Mouse (Mus musculus) kidney, postnatal 25 days (tissue): ENCODE measurements at regions not wholly inside any gene's neighbourhood (a gene's known extent, or its start where the extent isn't known, plus 50 kb on each side); places are given as distances from the start of the nearest gene placed in this dataset.

Experiments used
- DNase-seq, 2 experiments: peaks; one replicate each; pipeline ENCODE4 v3.0.0; 2021; ENCODE audit warnings: mixed read lengths in 2 of 2

DNA sequence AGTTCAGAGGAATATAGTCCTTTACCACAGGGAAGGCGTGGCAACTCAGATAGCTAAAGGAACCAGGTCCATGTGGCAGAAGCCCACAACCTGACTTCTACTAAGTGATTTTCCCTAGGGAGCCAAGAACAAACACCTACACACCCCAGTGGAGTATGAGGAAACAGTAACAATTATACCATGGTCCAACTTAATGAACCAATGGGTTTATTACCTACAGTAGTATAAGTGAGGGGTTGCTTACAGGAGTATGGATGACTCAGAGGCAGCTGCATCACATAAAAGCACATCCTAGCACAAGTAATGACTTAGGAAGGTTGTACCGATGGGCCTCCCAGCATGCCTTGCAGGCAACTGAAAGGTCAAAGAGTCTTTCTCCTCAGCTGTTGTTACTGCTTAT is 98.7 kb upstream of the Cul1 start:
- DNase-seq: no peak

DNA sequence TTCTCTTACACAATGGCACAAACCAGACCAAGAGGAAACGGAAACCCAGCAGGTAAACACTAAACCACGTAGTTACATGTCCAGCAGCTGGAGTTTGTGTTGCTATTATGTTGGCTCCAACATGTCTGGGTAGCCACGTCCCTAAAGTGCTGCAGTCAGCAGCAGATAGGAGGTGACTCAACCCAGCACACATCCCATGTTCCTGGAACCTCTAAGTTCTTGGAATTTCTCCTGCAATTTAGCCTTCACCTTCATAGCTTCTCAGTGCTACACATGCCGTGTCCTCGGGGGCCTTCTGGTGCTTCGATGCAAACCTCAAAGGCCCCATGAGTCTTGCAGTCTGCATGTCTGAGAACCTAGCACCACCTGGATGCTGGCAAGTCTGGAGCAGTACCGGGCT is 97.7 kb upstream of the Cul1 start:
- no peak for DNase-seq

DNA sequence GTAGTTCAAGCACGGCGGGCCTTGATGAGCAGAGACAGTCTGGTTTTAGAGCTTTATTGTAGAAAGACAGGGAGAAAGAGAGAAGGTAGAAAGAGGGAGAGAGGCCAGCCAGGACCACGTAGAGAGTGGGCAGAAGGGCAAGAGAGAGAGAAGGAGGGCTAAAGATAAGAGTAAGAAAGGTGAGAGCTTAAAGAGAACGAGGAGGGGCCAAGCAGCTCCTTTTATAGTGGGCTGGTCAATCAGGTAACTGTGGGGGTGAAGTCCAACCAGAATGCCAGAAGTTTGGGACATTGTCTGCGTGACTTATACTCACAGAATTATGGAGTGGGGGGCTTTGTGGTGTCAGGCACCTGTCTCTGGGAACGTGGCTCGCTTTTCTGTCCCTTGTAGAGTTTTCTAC is 96.7 kb upstream of the Cul1 start:
- no peak for DNase-seq

DNA sequence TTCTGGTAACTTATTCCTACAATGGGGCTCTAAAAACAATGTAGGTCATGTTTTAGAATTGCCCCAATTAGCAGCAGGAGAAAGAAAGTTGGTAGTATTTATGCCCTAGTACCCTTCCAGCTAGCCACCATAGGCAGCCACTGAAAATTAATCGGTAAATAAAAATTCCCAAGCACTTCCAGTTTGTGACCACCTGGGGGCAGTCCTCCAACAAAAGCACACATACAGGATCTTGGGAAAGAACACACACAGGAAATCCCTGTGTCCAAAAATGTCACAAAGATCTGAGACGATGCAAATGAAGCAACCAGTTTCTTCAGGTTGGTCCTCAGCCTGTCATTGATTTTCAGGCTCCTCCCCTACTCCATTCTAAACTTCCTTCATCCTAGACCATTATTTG is 94.5 kb upstream of the Cul1 start:
- DNase-seq: peak in 1 of 2 experiments; percentile 53

DNA sequence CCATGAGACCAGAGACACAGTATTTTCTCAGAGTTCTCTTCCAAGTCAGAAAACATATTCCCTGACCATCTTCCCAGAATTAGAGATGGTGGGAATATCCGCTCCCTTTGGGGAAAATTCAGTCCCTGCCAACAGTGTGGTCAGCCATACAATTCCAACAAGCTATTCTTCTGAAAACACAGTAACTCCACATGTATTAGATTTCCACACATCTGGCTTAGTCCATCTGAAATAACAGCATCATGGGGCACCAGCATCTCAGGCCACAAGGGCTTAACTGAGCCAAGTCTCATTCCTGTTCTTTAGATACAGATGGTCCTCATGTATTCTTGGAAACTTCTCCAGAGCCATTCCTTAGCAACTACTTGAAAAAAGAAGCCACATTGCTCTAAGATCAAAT is 89.2 kb upstream of the Cul1 start:
- DNase-seq: no peak

DNA sequence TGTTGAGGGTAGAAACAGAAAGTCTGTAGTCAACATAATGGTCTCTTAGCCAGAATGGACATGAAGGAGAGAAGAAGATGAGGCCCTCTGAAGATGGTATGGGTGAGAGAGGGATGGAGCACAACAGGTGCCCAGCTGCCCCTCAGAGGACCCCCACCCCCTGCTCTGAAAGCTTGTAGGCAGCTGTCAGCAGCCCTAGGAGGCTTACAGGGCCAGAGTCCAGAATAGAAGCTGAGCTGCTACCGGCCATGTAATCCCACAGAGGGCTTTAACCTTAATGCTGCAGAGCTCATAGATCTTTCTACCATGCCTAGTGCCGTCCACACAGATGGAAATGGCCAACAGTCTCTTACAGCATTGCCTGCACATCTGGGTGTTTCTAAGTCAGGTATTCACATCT is 88.6 kb upstream of the Cul1 start:
- DNase-seq: no peak

DNA sequence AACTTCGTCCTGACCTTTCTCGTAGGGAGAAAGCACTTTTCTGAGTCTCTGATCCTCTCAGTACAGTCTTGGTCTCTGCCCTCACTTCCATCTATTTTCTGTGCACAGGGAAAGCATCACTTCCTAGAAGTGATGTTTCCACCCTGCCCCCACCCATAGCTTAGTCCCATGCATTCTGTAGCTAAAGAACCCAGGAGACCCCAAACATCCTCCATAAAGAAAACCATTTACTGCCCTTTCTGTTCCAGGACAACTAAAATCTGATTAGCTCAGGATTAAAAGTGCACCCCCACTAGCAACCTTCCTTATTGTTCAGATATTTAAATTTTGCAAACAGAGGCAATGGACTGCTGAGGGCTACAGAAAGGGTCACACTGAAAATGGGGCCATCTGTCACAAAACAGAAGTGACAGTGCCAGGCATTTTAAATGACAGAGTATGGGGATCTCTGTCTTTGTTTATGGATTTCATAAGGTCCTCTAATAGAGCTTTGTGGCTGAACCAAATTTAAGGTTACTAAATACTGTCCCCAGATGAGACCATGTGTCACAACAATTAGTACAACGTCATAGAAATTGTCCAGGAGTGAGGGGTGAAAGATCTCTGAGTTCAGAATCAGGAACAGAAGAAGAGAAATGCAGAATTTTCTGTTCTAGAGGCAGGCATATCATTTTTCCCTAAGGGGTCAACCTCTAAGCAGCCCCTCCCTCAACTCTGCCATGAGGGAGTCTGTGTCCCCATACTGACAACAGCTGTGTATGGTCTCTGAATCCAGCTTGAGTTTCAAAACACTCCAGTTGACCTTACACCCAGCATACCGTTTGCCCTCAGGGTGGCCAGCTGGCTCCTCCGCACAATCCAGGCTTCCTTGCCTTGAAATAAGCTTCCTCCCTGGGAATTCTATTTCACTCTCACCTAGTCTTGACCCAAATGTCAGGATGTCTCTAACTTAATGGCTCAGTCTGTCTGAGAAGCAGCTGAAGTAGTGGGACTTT is 87.2 kb upstream of the Cul1 start:
- no peak for DNase-seq

DNA sequence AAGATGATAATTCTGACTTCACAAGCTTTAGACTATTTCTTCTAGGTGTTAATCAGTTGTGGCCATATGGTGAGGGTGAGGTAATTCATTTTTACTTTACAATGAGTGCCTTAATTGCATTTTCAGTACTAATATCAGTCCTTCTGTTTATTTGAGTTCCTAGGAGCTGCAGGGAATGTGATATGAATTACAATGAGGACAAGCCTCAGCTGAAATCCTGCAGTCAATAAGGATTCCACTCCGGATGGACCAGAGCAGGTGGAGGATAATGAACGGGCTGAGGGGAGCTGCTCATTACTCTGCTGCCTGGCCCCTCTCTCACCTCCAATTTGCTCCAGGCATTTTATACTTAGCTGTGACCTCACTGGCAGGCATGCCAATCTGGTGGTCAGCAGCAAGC is 85.7 kb upstream of the Cul1 start:
- DNase-seq: no peak

DNA sequence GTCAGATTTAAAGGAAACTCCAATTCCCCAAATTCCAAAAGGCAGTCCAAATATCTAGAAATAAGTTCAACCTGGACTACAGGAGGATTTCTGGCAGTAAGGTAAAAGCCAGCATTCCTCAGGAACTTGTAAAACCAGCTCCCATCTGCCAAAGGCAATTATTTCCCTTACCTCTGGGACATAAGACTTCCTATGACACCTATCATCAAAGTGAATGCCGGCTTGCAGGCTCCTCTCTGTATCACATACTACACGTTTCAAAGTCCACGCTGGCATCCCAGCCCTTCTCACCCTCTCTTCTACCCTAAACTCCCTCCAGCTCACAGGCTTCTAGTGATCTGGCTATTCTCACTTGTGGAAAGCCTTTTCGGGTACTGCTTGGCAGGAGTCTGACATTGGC is 77.5 kb upstream of the Cul1 start:
- DNase-seq: no peak

DNA sequence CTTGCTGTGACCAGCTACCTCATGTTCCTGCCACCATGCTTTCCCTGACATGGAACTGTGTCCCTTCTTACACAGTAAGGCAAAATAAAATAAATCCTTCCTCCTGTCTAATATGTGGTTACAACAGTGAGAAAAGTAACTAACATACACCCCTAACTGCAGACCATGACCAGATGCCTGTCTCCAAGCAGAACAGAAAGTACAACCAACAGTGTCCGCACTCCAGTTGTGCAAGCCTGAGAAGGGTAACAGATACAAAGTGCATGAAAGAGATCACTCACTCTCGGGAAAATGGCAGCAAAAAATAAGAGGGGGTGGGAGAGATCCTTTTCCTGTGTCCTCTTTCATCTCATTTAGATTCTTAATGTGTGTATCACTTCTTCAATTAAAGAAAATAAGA is 71.7 kb upstream of the Cul1 start:
- no peak for DNase-seq

DNA sequence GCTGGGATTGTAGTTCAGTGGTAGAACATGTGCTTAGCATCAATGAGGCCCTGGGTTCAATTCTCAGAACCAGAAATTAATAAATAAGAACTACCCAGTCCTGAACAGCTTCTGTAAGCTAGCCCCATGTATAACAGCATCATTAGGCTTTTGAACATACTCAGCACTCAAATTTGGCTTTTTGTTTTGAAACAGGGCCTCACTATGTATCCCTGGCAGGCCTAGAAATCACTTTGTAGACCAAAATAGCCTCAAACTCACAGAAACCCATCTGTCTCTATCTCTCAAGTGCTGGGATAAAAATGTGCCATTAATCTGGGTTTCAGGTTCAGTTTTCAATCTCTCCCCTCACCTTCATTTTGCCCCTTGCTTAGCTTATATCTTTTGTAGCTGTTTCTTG is 66.6 kb upstream of the Cul1 start:
- DNase-seq: no peak

DNA sequence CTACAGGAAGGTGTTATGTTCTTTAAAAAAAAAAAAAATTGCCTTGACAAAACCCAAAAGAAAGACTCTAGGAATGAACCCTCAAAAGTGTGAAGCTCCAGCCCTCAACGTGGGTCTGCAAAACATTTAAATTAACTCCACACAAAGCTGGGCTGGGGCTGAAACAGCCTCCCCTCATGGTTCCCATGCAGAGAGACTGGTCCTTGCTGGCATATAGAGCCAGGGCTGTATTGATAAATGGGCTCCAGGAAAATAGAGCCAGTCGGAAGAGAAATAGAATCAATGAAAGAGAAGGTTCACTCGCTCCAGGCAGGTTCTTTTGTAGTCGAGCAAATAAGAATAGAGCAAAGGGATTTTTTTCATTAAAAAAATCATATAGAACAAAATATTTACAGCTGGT is 63.3 kb upstream of the Cul1 start:
- no peak for DNase-seq

DNA sequence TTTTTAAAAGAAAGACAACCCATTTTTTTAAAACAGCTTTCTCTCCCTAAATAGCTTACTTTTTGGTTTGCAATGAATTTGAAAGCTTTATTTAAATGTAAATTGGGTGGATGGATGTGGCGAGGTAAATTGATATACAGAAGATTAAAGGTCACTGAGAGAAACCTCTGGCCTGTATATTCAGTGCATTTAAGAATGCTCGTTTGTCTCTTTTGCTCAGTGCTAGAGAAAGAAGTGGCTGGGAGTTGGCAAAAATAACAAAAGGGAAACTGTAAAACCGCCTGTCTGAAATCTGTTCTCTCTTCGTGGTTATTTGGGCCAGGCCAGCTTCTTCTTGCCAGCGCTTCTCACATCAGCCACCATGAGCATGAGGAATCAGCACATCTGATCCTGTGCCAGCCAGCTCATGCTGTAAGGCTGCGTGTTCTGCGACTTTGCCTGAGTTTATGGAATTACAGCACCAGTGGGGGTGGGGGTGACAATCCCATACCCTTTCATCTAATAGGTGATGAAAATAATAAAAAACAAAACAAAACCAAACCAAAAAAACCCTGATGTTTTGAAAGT is 62.7 kb upstream of the Cul1 start:
- DNase-seq: peak in 1 of 2 experiments; percentile 20

DNA sequence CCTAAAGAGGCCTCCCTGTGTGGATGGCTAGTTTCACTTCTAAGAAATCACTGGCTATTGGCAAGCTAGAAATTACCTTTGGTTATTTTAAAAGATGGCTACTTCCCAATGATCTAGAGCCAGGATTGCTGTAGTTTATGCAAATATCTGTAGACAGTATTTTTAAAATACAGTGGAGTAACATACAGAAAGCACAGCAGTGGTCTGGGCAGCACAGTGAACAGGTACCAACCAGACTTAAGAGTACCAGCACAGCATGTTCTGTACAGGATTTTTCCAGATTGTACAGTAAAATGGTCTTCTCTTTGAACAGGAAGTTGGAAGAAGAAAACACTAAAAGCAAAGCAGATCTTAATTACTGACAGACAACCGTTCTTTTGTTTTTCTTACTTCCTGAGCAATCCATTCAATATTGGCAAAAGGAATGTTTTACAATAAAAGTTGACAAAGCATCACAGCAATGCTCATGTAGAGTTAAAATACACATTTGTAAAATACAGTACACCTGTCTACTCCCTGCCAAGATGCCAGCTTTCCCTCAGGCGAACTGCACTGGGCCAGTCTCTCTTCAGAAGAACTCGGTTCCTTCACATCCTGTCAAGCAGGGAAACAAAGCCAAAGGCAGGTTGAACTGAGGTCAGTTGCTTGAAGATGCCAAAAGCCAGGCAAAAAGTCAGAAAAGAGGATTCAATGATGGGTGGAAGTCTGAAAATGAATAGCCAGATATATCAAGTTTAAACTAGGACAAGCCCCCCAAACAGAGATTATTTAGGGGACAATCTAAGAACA is 62.0 kb upstream of the Cul1 start:
- no peak for DNase-seq

DNA sequence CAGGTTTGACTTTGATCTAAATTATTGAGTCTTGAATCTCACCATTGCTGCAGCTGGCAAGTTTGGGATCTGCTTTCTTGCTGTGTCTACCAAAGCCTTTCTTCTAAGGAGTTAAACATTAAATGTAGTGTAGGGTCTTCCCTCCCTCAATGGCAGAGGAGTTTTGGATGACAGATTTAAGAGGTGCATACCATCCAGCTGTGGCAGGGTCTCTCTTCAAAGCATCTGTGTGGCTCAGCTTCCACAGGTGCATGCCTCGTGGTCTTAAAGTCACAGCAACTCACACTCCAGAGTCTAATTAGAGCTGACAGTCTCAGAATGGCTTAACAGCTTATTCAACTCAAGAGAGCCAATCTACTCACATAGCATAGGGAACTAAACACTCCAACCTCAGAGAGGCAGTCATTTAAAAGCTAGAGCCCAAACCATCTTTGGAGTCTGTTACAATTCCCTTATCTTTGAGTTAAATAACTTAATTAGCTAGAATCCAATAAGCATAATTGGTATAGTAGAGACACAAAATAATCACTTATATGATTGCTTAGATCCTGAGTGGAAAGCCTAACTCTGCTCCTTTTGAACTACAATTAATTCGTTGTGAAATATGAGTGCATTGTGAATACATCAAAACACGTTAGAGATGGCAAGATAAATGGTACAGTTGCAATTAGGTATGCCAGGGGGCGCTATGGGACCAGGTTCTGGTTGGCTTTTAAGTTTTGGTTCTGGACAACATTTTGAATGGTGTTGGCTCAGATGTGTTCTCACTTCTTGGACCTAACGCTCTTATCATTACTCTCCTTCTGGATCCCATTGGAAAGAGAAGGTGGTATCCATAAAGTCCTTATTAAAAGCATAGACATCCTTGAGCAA is 57.5 kb upstream of the Cul1 start:
- DNase-seq: peak in 1 of 2 experiments; percentile 73
